Mouse (Mus musculus) 3T3-L1 (cell line): ENCODE data around the gene Efhd2.
A peak's percentile ranks its signal among the peaks of the same experiment; 100 is the strongest.

Experiments used
- DNase-seq: peaks from one replicate; pipeline ENCODE4 v3.0.0-alpha.2; 2015; ENCODE audit warnings: low read depth, low spot score

Gene Efhd2

DNA sequence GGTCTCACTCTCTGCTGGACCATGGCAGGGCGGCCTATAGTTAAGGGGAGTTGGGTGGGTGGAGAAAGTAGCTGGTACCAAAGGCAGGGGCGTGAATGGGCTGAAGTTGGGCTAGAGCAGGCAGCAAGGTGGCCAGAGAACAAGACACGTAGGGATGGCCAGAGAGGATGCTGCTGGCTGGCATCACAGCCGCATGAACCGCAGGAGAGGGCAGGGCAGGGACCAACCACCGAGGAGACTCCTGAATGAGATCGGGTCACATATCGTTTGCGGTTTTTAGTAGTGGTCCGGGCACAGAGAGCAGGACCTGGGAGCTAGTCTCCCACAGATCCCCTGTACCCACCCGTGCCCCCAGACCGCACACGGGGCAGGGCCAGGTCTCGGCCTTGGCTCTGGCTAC, 15.4 kb downstream of the Efhd2 start:
- DNase-seq = no peak

DNA sequence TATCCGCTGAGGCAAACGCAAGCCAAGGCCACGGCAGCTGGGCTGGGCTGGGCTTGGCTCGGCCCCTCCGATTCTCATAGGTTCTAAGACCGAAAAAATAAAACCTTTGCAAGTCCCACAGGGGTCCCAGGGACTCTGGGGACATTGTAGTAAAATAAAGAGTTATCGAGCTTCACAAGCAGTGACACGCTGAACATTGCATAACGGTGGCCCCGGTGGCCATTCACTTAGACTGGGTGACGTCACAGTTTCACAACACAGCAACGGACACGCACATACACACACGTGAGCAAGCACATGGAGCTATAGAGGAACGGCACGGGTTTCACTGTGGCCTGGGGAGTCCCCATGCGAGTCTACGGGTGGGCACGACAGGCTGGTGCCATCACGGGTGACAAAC, 16.2 kb downstream of the Efhd2 start:
- no peak for DNase-seq

DNA sequence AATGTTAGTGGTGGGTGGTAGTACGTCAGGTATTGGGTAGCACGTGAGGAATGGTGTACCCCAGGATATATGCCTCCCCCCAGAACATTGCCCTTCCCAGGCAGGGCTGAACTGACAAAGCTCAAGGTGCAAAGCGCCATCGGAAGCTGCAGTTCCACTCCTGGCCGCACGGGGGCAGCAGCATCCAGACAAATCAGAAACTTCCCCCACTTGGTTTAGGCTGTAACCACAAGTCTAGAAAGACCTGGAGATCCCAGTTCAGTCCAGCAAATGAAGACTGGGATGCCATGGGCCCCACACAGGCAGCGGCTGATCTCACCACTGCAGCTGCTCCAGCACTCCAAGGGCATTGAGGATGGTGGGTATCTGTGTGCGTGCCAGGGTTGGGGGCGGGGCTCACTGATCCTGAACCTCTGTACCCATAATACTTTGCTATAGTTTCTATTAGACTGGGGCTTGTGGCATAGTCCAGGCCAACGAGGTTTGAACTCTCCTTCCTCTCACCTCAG, 17.2 kb downstream of the Efhd2 start:
- DNase-seq = peak; percentile 81

DNA sequence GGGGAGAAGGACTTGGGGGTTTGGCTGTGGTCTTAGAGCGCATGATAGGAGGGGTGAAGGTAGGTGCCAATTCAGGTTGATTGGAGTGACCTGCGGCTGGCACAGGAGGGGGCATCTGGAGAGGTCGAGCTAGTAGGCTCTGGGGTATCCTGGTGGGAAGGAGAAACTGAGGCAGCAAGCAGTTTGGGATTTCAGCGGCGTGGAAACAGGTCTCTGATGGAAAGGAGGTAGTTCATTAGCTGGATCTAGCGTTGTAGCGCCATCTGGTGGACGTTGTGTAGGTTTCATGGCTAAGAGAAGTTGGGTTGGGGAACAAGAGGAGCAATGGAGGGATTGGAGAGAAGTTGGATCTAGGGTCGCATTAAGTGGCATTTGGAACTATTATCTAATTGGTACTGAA, 21.3 kb downstream of the Efhd2 start:
- peak; percentile 36 for DNase-seq

DNA sequence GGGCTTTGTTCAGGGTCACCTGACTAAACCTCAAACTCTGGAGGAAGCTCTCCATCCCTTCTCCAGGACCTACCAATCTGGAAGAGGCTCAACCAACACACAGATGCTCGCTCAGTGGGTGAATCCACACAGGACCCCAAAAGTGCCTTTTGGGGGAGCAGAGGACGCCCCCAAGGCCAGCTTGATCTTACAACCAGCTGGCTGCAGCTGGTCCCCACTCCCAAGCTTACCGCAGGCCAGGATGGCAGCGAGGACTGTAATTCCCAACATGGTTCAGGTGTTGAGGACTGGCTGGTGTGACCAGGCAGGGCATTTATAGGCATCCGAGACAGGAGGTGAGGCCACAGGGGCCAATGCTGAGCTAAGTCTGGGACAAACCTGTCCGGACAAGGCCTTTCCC, 28.7 kb downstream of the Efhd2 start, which contains the start of gene Ctrc:
Gene Ctrc (minus strand): TSS at position 361 of the 400 bp plus-strand sequence.
- no peak for DNase-seq

DNA sequence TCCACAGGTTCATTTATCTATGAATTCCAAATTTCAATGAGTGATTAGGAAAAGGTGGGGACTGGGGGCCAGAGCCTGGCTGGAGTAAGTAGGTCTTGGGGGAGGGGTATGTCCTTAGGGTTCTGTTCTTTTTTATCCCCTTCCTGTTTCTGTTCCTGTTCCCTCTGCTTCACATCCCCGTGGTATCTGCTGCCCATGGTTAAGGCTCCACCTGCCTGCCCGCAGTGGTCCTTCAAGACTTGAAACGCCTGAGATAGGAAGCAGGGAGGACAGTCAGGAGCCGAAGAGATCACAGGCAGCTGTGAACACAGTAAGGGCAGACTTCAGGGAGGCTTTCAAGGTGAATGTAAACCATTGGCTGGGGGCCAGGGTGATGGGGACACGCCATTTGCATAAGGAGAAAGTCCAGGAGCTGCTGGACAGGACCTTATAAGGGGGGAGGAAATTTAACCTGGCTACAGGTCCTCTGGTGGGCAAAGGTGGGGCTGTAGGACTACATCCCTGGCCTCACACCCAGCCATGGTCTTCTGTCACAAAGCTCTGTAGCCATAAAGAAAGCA, 40.1 kb downstream of the Efhd2 start:
- no peak for DNase-seq

DNA sequence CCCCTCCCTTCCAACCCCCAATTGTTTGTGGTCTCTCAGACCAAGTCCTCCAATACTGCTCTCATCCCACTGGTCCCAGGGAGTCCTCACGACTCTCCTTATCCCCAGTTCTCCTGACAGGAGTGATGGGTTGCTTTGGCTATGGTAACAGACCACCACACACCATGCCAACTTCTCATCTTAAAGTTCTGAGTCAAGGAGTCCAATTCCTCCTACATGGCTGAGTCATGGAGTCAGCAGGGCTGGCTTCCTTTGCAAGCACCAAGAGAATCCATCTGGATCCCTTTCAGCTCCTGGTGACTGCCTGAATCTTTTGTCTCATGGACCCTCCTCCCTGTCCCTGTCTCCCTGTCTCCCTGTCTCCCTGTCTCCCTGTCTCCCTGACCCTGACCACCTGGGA, 40.8 kb downstream of the Efhd2 start:
- DNase-seq = peak; percentile 69

DNA sequence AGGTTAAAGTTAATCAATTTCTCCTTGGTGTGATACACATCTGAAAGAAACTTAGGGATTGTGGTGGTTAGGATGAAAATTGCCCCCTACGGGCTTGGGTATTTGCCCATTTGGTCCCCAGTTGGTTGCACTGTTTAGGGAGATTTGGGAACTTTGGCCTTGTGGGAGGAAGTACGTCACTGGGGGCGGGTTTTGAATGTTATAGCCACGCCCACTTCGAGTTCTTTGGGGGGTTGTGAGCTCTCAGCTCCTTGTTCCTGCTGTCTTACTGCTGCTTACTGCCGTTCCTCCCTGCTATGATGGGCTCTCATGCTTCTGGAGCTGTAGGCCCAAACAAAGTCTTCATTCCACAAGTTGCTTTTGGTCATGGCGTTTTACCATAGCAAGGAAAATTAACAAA, 43.4 kb downstream of the Efhd2 start:
- no peak for DNase-seq

DNA sequence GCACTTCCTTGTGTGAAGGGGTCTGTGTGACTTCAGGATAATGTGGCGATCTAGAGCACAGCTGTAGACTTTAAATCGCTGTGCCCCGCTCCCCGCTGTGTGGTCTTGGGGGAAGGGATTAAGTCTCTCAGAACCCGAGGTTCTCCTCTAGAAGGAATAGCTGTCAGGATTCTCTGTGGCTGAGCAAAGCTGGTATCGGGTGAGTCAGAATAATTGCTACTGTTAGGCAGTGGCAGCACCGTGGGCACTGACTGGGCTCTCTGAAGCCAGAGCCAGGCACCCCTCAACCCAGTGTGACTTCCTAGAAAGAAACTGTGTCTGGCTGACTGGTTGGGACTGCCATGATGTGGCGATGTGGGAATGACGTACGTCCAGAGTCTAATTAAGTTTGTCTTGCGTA, 44.3 kb downstream of the Efhd2 start:
- DNase-seq = no peak

DNA sequence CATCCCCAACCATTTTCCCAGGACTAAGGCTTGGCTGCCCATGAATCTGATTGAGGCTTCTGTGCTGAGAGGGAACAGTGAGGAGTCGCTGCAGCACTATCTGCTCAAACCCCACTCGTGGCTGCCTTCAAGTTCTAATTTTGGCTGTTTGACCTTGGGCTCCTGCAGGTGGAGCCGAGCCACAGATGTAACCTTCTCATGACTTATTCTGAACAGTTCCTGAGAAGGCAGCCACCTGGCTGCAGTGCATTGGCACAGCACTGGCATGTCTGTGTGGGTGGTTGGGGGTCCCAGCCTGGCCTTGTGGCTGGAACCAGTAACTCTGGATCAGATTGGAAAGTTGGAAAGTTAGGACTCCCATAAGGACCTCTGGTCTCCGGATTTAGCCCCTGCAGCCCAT, 46.5 kb downstream of the Efhd2 start:
- DNase-seq = no peak

DNA sequence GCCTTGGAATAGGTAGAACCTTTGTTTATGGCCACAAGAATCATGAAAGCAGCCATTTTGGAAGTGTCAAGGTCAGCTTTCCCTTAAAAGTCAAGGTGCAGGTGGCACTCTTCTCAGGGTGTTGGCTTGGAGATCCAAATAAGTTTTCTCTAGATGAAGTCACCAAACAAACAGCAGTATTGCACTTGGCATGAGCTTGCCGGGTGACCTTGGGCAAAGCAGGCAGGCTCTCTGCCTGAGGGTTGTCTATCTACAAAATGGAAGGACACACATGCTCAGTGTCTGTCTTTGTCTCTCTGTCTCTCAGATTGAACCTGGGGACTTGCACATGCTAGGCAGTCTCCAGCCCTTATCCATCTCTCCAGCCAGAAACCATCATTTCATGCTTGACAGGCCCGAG, 47.3 kb downstream of the Efhd2 start:
- DNase-seq = no peak

DNA sequence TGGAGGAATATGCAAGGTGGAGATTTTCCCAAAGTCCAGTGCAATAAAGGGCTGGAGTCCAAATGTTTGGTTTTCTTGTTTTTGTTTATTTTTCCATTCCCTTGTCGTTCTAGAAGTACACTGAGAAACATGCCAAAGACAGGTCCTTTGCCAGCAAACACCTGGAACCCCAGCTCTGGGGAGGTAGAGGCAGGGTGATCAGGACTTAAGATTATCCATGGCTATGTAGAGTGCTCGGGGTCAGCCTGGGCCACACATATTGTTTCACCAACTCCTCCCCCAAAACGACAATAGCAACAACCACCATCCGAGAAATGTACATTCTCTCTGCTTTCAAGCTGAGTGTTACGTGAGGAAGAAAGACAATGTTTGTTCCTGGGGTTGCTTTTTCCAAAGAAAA, 48.7 kb downstream of the Efhd2 start, which contains the start of gene Cela2a:
Gene Cela2a (minus strand): TSS at position 101 of the 400 bp plus-strand sequence.
- DNase-seq = no peak

DNA sequence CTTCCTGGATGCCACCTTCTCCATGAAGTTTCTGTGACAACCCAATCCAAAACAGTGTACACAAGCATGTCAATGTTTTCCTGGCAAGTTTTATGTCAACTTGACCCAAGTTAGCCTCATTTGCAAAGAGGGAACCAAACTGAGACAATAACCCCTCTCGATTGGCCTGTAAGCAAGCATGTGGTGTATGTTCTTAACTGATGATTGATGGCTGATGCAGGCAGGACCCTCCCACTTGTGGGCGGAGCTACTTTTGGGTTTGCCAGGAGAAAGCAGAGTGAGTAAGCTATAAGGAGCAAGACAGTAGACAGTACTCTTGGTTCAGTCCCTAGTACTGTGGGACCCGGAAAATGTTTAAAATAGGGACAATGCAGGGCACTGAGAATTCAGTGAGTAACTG, 51.7 kb downstream of the Efhd2 start:
- peak; percentile 49 for DNase-seq

DNA sequence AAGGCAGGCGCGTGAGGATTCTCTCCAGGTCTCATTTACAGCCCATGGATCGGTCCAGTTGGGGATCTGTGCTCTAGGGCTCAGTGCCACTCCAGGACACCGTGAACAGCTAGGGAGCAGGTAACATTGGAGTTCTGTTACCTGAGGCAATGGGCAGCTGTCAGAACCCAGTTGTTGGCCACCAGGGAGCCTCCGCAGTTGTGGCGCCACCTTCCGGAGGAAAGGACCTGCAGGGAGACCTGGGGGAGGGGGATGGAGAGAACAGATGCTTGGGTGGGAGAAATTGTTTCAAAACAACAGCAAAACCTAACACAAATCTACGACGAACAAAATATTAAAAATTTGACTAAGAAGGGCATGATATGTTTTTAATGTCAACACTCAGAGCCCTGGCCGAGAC, 52.6 kb downstream of the Efhd2 start:
- no peak for DNase-seq

DNA sequence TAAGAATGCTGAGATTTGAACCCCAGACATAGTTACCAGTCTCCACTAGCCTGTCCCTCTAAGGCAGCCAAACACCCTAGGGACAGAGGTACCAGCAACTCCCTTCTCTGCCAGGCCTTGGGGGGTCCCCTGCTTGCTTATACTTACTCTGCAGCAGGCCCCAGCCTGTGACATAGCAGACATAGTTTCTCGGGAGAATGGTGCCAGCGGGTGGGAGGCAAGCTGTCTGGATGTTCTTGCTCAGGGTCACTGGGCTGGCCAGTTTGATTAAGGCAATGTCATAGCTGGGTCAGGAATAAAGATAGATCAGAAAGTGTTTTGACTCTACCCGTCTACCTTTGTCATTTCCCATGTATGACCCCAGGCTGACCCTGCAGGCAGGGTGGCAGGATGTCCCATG, 53.5 kb downstream of the Efhd2 start:
- DNase-seq = no peak

DNA sequence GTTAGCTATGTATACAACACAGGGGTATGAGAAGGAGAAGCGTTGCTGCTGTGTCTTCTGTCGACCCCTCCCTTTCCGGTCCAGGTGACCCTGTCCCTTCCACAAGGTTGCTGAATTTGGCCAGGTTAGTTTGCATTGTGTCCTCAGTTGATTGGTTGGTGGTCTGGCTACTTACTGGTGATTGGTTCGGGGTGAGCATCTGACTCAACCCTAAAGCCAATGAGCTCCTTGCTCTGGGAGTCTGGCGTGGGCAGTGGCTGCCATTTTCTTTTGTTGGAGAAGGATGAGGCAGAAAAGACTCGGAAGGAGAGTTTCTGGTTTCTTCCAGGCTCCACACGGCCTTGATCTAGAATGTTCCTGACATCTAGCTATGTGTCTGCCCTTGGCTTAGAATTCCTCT, 55.4 kb downstream of the Efhd2 start:
- no peak for DNase-seq

DNA sequence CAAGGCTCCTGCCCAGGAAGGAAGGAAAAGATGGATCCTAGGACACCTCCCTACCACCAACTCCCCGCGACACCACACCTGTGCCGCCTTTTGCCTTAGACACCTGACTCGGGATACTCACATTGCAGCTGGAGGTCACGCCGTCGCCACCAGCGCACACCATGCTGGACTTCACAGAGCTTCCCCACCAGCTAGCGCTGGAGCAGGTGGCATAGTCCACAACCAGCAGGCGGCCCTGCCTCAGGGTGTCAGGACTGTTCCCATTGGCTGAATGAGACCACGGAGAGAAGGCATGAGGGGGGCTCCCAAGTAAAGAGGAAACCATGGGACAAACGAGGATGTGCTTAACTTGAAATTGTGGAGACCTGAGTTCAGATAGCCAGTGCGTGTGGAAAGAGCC, 55.9 kb downstream of the Efhd2 start:
- DNase-seq = no peak

DNA sequence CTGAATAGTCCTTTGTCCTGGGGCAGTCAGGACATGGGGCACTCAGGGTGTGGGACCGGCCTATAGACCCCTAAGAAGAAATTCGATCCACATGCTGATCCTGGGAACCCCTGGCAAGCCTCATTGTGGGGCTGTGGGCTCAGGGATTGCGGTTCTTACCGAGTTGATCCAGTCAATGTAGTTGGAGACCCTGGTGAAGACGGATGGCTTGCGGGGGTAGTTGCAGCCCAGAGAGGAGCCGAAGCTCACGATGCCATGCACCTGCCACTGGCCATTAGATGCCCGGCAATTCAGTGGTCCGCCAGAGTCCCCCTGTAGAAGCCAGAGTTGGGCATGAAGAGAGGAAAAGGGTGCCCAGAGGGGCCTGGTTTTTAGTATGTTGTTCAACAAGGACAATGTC, 57.0 kb downstream of the Efhd2 start:
- DNase-seq = no peak

DNA sequence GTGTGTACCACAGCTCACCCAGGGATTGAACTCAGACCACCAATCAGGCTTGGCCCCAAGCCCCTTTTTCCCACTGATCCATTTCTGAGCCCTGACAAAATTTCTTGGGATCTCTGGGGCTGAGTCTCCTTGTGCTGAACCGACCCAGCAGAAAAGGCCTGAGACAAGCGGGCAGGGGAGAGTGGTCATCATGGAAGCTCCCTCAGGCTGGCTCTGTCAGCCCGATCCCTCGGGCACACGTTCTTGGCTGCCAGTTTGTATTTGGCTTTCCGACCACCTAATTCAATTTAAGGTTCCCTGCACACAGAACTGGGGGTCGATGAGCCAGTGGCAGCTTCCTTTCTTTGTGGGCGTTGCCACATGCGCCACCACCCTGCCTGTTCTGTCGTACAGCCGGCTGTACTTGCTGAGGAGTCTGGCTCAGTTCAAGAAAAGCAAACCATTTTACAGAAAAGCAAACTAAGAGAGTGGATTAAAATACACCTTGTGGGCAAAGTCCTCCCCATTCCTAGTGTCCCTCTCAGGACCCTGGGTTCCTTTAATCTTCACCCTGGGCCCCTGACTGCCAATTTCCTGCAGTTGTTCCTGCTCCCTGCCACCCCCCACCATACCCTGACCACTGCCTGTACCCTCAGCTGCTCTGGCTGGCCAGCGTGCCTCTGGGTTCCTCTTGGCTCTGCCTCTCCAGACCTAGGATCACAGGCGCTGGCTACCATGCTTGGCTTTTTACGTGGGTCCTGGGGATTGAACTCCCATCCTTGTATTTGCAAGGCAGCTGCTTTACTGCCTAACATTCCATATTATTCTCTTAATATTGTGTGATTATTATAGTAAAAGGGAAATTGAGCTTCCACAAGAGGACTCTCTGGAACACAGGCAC, 57.7 kb downstream of the Efhd2 start:
- no peak for DNase-seq

DNA sequence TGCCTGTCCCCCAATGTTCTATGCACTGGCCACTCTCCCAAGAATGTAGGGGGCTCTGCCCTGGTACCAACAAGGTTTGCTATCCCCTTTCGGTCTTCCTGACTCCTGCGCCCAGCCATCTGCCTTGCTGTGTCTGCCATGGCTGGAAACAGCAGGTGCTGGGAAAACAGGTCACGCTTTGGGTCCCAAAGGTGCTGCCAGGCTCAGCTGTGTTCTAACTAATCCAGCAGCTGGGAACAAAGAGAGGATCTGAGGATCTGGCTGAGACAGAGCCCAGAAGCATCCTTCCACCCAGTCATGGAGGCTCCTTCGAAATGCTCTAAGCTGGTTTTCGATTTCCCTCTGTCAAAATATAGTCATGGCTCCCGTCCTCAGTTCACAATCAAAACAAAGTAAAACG, 58.5 kb downstream of the Efhd2 start:
- DNase-seq = no peak

DNA sequence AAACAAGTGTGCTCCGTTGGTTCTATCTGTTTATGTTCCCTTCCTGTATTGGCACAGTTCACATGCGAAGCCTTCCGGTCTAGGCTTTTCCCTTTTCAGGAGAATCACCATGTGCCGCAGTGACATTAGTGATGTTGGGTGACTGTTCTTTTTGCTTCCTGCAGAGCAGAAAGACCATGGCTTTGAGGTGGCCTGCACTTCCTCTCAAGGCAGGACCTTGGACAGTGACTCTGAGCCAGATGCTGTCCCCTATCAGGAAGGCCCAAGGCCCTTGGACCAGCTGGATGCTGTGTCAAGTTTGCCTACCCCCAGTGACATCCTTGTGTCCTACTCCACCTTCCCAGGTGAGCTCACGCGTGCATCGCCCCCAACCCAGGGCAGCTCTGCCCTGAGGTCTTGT, 63.3 kb downstream of the Efhd2 start:
- no peak for DNase-seq

DNA sequence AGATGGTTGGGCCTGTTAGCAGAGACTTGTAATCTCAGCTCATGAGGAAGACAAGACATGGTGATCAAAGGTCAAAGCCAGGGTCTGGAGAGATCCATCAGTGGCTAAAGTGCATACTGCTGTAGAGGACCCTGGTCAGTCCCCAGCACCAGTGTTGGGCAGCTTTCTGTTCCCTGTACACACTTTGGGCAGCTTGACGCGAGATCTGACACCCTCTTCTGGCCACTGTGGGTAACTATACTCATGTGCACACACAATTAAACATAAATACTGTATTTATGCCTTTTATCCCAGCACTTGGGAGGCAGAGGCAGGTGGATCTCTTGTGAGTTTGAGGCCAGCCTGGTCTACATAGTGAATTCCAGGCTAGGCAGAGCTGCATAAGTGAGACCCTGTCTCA, 63.7 kb downstream of the Efhd2 start:
- DNase-seq = no peak

DNA sequence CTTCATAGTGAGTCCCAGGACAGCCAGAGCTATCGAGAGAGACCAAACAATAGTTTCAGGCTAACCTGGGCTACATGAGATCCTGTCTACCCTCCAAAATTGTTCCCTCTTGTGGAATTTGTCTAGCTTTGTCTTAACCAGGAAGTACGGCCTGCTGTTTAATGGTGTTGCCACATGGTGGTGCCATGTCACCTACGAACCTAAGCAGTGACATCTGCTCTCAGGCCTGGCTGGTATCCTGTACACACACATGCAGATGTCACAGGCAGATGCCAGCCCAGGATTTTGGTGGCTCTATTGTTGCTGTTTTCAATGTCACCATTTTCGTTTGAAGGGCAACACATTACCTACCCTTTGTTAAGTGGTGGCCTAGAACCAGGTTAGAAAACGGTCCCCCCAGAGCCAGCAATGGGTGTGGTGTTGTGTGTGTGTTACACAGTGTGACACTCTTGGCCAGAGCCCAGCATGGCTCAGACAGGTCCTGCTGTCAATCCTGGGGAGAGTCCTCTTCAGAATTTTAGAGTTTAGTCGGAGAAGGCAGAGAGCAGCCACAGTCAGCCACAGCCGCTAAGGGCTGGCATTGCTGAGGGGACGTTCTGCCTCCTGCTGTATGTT, 64.8 kb downstream of the Efhd2 start:
- peak; percentile 64 for DNase-seq
